Mouse (Mus musculus) right cerebral cortex, postnatal 36 days (tissue): Measurements from ENCODE around the gene Gdpd1.
"Not testable (repeated sequence)": the region's sequence is repeated elsewhere in the genome, so short reads cannot be mapped to it uniquely, and the experiment has no call there.

ENCODE experiments used
- DNase-seq, 2 experiments: peaks; one replicate each; pipeline ENCODE4 v3.0.0; 2022; ENCODE audit warnings: low spot score in 2 of 2, mixed read lengths in 1 of 2

Gdpd1 gene

DNA sequence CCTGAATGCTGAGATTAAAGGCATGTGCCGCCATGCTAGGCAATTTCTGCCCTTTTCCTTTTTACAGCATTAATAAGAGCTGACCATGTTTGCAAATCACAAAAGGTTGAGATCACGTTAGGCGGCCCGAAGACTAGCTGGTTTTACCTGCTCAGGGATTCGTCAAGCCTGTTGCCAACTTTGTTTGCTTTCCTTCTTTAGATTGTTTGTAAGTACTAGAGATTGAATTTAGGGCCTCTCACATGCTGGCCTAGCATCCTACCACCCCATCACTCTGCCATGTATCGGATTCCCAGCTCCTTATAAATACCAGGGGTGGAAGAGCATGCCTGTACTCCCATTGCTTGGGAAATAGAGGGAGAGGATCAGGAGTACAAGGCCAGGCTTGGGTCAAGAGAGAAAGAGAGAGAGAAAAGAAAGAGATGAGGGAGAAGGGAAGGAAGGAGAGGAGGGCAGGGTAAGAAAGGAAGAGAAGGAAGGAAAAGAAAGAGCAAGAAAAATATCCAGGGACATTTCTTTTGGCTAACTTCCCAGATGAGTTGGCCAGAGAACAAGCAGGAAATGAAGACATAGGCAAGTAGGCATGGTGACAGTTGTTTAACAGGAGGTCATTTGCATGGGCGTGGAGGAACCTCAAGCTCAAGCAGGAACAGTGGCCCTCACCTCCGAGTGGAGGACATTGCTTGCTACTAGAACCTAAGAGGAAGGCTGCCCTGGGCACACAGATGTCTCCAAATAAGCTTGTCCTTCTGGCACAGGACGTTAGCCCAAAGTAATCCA, 47.6 kb downstream of the Gdpd1 start:
- no peak for DNase-seq

DNA sequence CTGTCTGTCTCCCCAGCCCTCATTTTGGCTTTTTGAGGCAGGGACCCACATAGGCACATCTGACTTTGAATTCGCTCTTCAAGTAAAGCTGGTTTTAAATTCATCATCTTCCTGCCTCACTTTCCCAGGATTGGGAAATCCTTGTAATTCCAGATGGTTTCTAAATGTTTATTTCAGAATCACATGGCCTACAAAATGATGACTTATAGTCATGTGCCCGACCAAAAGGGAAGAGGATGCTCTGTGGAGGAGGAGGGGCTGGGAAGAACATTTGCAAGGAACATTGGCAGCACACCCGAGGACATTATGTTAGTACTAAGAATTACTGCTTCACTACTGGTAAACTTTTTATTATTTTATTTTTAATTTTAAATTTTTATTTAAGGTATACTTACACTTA, 48.5 kb downstream of the Gdpd1 start:
- no peak for DNase-seq

DNA sequence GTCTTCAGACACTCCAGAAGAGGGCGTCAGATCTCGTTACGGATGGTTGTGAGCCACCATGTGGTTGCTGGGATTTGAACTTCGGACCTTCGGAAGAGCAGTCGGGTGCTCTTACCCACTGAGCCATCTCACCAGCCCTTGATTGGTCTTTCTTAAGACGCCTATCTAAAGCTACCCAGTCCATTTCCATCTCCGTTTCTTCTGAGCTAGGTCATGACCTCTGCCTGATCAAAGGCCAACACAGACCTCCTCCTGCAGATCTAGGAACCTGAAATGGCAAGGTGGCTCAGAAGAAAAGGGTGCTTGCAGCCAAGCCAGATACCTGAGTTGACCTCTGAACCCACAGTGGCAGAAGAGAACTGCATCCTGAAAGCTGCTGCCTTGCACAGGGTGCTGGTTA, 50.6 kb downstream of the Gdpd1 start:
- not testable (repeated sequence) for DNase-seq

DNA sequence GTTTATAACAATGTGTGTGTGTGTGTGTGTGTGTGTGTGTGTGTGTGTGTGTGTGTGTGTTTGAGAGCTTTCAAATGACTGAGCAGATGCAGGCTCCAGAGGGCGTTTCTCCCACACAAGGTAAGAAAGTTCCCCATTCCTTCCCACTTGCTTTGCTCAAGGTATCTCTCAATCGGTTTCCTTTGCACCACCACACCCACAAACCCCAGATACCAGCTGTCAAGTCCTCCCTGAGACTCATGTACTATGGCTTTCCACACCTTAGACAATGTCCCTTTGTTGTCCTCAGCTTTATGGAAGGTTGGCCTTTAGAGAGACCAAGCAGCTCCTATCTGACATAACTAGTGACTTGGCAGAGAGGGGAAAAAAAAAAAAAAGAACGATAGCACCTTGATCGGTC, 51.1 kb downstream of the Gdpd1 start:
- DNase-seq, result no peak

DNA sequence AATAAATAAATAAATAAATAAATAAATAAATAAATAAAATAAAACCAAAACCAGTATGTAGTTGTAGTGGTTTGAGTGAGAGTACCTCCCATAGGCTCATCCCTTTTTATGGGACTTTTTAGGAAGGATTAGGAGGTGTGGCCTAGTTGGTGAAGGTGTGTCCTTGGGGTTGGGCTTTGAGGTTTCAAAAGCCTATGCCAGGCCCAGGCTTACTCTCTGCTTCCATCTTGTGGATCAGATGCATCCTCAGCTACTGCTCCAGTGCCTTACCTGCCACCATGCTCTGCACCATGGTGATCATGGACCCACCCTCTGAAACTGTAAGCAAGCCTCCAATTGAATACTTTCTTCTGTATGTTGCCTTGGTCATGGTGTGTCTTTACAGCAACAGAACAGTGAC, 52.3 kb downstream of the Gdpd1 start:
- no peak for DNase-seq

DNA sequence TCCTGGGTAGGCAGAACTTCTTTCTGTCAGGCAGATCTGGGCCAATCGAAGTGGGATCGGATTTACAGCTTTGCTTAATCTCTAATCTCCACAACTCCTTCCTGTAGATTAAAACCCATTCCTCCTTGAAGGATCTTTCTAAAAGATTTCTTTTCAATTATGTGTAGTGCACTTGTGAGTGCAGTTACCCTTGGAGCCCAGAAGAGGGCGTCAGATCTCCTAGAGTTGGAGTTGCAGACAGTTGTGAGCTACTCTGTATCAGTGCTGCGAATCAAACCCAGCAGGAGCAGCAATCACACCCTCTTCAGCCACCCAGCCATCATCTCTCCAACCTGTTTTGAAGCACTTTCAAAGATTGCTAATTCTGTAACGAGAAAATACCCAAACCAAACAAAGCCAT, 53.4 kb downstream of the Gdpd1 start:
- no peak for DNase-seq

DNA sequence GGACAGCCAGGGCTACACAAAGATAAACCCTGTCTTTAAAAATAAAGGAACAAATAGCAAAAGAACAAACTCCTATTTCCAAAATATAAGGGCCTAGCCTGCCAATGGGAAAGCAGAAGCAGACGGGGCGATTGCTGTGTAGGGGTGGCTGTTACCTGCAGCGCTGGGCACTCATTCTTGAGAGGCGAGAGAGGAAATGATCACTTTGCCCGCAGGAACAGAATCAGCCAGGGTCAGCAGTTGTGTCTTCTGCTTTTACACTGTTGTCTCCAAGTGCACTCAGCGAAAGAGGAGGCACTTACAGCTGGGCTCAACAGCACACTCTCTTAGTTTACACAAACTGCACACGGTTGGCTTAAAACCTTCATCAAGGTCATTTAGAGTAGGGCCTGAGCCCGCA, 54.4 kb downstream of the Gdpd1 start:
- DNase-seq, result no peak

DNA sequence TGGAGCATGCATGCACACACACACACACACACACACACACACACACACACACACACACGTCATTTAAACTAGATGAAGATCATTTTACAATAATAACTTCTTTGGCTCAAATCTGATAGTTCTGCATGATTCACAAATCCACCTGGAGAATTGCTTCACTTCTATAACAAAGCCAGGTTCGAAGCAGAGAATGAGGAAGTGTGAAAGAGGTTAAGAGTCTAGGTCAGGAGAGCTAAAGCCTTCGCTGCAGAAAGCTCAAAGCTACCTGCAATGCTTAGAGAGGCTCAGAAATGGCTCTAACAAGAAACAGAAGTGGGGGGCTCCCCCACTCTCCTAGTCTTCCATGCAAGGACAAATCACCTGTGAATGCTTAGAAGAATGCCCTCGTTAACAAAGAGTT, 55.8 kb downstream of the Gdpd1 start:
- DNase-seq, result no peak

DNA sequence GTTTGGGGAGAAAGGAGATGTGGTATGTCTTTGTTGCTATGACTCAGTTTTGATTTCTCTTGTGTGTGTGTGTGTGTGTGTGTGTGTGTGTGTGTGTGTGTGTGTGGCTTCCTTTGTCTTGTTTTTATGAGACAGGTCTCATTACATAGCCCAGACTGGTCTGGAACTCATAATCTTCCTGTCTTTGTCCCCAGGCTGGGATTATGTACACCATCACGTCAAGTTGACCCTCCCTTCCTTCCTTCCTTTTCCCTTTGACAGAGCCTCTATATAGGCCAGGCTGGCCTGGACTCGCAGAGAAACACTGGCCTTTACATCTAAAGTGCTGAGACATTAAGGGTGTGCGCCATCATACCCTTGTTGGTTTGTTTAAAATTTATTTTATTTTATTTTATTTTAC, 58.2 kb downstream of the Gdpd1 start:
- DNase-seq, result no peak

DNA sequence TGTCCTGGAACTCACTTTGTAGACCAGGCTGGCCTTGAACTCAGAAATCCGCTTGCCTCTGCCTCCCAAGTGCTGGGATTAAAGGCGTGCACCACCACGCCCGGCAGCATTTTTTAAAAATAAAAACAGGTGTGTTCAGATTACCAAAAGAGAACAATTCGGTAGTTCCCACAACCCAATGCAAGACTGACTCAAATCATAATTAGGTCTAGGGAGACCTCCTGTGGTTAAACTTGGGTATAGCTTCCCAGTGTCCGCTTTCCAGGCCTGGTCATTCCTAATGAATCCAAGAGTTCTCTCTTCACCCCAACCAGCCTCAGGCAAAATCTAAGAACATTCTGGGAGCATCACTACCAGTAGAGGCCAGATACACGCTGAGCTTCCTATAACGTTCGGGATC, 63.4 kb downstream of the Gdpd1 start:
- DNase-seq, result no peak

DNA sequence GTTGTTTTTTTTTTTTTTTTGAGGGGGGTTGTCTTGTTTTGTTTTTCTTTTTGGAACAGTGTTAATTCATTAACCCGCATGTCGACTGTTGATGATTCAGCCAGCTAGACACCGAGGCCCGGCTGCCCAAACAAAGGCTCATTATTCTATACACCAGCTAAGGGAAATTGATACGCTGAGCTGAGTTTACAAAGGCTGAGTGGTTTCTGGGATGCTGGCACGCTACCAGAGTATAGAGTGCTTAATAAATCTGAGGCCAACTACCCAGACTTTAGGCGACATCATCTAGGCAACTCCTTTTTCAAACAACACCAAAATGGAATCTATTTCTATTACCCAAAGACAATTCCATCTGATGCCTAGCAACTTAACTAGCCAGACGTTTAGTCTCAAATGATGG, 66.5 kb downstream of the Gdpd1 start:
- DNase-seq, result no peak

DNA sequence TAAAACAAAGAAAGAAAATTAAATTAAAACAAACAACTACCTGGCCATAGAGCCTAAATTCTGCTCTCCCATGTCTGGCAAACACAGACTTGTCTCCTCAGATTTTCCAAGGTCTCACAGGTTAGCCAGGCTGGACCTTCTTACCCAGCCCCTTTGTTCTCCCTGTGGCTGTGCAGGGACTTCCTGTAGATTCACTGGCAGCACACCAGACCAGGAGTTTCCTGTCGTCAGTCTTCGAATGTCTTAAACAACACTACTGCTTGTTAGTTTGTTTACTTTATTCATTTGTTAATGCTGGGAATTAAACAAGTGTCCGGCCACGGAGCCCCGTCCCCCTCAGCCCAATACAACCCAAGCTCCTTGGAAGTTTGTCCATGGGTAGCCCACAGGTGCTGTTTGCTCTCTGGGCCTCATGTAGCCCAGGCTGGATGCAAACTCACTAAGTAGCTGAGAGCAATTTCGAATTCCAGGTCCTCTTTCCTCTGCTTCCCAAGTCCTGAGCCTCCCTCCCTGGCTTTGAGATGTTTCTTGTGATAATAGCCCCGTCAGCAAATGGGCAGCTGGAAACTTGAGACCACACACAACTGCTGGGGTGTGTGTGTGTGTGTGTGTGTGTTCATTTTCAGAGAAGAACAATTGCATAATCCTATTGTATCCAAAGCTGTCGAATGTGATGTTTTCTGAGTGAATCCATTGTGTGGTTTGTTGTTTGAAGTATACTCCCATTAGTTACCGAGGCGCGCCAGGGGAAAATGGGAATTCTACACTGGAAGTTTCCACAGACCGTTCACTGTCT, 68.7 kb downstream of the Gdpd1 start:
- no peak for DNase-seq

DNA sequence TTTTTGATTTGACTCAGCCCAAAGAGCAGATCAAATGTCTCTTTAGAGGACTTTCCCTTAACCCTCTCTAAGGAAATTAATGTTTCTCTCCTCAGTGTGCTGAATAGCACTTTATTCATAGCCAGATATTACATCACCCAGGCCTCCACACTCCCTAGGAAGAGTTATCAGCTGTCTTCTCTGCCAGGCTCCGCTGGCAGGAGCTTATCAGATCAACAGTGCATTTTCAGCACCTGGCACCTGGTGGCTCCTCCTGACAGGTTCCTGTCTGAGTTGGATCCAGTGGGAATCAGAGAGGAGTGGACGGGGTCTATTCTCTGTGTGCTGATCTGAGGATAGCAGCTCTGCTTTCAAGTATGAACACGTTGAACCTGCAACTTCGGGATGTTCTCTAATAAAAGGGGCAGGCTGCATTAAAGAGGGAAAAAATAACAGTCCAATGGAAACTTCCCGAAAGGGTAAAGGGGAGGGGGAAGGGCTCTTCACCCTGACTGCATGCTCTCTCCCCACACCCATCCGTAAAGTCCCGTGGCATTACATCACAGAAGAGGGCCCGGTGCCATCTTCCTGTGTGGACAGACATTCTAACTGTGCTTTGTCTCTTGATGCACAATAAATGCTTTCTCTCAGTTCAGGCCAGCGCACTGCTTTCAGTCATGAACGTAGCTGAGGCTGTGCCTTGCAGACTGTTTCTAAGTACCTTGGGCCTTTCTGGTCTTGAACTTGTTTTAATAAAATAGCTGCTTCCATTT, 71.6 kb downstream of the Gdpd1 start:
- no peak for DNase-seq

DNA sequence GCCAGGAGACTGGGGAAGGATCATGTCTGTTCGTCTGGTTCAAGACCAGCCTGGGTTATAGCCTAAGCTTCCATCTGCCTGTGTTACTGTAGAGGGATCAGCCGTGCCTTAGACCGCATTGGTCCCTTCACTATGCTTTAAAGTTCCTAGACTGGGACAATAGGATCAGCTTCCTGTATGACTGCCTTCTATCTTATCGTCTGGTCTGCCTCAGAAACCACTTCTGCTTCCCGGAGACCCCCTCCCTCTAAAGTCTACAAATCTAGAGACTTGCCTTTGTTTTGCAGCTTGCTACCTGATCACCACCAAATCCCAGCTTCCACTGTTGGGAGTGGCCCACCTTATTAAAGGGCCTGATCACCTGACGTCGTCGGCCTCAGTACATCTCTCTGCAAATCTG, 72.6 kb downstream of the Gdpd1 start:
- DNase-seq, result no peak

DNA sequence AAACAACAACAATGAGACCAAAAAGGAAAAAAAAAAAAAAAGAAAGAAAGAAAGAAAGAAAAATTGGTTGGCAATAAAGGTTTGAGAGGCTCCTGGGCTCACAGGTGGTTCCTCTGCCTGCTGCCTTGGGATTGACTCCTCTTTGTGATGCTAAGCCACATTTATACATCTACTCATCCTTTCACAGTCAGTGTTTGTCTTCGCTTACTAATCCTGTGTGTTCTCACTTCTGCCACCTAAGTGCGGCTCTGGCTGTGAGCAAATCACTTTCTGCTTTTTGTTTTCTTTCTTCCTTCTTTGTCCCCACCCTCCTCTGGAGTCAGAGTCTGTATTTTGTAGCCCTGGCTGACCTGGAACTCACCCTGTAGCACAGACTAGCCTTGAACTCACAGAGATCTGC, 77.6 kb downstream of the Gdpd1 start:
- DNase-seq, result no peak

DNA sequence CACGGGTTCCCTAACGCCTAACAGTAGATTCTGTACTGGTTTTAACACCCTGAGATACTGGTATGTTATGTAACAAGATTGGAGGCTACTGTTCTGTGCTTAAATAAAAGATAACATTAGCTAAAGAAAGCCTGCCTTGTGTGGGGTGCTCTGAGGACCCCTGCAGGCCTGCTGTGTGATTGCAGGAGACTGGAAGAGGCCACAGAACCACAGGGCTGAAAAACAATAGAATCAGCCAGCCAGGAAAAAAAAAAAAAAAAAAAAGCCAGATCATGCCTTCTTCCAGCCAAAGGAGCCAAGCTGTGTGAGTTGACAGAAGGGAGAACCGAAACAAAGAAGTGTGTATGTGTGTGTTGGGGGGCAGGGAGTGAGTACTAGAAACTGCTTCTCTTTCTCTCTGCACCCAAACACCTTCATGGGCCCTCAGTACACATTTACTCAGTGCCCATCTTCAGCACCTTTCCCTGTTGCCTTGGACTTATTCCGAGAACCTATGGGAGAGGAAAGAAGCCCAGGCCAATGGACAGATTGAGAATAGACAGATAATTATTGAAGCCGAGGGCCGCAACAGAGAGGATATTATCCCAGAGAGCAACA, 78.1 kb downstream of the Gdpd1 start:
- DNase-seq, result peak; percentile 54 to 74

DNA sequence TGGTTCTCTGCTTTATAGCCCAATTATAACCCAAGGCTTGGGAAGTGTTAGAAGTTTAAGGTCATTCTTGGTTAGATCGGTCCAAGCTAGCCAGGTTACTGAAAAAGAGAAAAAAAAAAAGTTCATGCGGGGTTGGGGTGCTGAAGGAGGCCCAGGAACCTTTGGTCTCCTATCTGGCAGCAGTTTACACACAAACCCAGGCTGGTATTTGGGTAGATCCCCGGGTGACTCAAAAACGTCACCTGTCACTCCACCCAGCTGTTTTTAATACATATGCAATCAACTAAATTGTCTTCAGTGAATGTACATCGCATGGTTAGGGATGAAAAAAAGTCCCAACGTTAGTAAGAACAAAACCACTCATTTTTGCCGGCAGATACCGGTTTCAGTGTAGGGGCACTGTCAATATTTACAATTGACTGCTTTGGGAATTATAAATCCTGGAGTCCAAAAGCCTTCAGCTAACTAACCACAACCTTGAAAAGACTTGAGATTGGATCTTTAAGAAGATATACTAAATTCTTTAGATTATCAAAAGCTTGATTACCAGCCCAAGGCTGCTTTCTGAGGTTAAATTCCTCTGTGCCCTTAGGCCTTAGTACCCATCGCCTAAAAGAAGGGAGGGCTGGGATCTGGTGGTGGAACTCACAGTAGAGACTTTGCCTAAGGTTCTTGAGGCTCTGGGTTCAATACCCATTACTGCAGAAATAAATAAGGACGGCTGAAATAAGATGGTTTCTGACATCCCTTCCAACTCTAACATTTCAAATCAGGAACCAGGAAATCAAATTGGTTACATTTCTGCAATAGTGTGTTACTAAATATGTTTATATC, 78.9 kb downstream of the Gdpd1 start:
- DNase-seq, result no peak

DNA sequence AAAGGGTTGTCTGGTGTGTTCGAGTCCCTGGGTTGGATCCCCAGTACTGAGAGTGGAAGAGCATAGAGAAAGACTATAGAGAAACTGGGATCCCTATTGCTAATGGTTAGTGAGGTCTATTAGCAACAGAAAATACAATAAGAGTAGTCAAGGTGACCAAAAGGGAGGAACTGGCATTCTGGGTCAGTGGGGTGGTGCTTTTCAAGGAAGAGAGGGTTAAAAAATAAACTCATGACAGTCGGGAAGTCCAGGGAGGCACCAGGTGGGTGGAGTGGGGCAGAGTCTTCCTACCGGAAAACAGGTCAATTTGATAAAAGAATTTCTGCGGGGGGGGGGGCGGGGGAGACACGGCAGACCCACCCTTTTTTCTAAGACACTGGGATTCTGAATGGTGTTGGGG, 79.5 kb downstream of the Gdpd1 start:
- DNase-seq, result no peak

DNA sequence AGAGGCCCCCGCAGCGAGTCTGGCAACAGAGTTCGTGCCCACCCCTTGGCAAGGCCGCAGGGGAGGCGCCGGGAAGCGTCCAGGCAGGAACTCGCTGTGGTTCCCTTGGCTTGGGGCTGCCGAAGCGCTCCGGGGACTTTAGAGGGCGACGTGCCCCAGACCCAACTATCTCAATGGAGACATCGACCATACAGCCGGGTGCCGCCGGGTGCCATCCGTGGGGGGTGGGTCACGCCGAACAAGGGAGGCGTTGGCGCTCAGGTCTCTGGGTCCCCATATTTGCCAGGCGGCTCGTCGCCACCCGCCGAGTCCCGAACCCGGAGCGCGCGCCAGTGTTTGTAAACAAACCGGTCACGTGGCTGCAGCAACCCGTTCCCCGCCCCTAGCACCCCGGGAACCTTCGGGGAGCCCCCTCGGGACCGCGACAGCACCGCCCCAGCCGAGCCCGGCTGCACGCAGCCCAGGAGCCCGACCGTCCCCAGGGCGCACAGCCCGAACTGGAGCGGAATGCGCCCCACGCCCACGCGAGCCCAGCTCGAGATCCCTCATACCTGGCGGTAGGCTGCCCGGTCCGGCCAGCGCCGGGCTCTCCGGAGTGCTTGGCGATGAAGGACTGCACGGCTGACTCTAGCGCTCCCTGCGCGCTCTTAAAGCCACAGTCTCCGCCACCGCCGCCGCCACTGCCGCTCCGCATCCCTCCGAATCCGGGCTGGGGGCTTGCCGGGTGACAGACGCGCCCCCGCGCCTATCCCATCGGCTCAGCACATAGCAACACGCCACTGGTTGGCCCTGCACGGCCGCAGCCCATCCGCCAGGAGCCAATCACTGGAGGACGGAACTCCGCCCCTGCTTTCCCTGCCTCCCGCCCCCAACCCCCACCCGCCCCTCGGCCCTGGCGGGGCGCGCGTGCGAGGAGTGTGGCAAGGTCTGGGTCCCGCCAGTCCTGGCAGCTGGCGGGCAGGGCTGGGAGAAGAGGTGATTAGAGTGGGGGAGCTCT, 80.5 kb downstream of the Gdpd1 start, which contains the start of gene Ypel2:
Gene Ypel2, minus strand, starts transcription at position 667 of the 997 bp plus-strand sequence.
- DNase-seq, result peak; percentile 98

DNA sequence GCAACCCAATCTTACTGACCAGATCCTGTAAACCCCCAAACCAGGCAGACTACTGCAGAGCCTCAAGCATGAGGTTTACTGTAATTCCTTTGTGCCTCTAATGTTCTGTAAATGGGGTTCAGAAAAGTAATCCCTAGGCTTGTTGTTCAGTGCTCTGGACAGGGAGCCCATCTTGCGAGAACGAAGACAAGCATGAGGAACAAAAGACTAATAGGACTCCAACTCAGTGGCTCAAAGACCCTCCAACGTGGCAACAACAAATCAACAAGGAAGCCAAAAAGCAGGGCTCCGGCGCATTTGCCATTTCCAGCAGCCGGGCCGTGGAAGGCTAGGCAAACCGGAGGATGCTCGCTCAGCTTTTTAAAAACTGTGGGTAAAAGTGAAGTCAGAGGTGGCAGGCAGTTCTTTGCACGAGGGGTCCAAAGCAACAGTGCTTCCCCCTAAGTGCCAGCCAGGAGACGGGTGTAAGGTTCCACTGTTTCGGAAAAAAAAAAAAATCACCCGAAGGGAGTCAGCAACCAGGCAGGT, 81.3 kb downstream of the Gdpd1 start:
- no peak for DNase-seq
